21 mouse cellular contexts compared by ENCODE assay signal in genomic region chr6:146966446-146967019, GRCm38 (mm10). TPM values are rescaled to one million over a fixed set of nuclear protein-coding genes. Genes with fewer than 3 reads are reported as not detected.
A peak's percentile ranks its signal among the peaks of the same experiment; 100 is the strongest.
DNase-seq lines count a peak whose midpoint lies in the region; ATAC-seq lines count a peak whose summit lies in the region.
"Had no signal": no experiment of that assay in that cellular context is flagged by ENCODE, and none has a peak within 500 bp of the region (broad histone marks: within the 10 kb centered on the region; RNA-seq: fewer than 3 reads in every experiment).

No protein-coding gene starts in this region.

- H3K9ac ChIP-seq in heart, embryonic 12.5 days: no peak overlapping the region
- no peak overlapping the region for H3K9ac ChIP-seq in liver, embryonic 16.5 days (ENCODE audit: low read depth, low read length)
- H3K9ac ChIP-seq in embryonic facial prominence, embryonic 12.5 days: no peak overlapping the region

- H3K27ac ChIP-seq in heart, embryonic 12.5 days (ENCODE audit: poor library complexity, severe bottlenecking): 0 out of 2 replicates have a peak overlapping the region, but pooled peaks have one; percentile 23
- no peak overlapping the region for H3K27ac ChIP-seq in liver, embryonic 16.5 days (ENCODE audit: low read length)
- H3K27ac ChIP-seq in embryonic facial prominence, embryonic 12.5 days: no peak overlapping the region
- H3K27ac ChIP-seq: forebrain, embryonic 10.5 days had no signal

- no peaks in the 10 kb centered on the region for H3K27me3 ChIP-seq in heart, embryonic 12.5 days (replicated peaks)
- H3K27me3 ChIP-seq in liver, embryonic 16.5 days (ENCODE audit: control insufficient read depth, insufficient read depth, low read depth, low read length): no peaks in the 10 kb centered on the region
- H3K27me3 ChIP-seq in embryonic facial prominence, embryonic 12.5 days: no peaks in the 10 kb centered on the region
- H3K27me3 ChIP-seq: Patski had no signal

- no peak overlapping the region for H3K4me3 ChIP-seq in heart, embryonic 12.5 days
- no peak overlapping the region for H3K4me3 ChIP-seq in liver, embryonic 16.5 days (ENCODE audit: low read depth, low read length)
- H3K4me3 ChIP-seq in embryonic facial prominence, embryonic 12.5 days: no peak overlapping the region
- H3K4me3 ChIP-seq: forebrain, embryonic 10.5 days had no signal

- DNase-seq in heart, postnatal 25 days (ENCODE audit: low spot score): no peak
- no peak for DNase-seq in liver
- DNase-seq in lung, postnatal 10 days: peak; percentile 24
- DNase-seq in left cerebral cortex, postnatal 14 days (ENCODE audit: low spot score in 2 of 2): no peak
- DNase-seq: adrenal gland, postnatal 25 days; cerebellum, adult 18-20 months; cerebellum, postnatal 36 days; gastrocnemius, postnatal 25 days; heart, postnatal 14 days; kidney, adult 8-10 months; right cerebral cortex, adult 18-20 months had no signal

- no peaks in the 10 kb centered on the region for H3K9me3 ChIP-seq in heart, embryonic 12.5 days (replicated peaks)
- no peaks in the 10 kb centered on the region for H3K9me3 ChIP-seq in liver, embryonic 16.5 days (replicated peaks; ENCODE audit: control insufficient read depth, low read length)
- H3K9me3 ChIP-seq in embryonic facial prominence, embryonic 12.5 days: no peaks in the 10 kb centered on the region
- H3K9me3 ChIP-seq: forebrain, embryonic 10.5 days had no signal

- no peak overlapping the region for H3K4me2 ChIP-seq in heart, embryonic 12.5 days
- no peak overlapping the region for H3K4me2 ChIP-seq in liver, embryonic 16.5 days (ENCODE audit: low read depth, low read length)
- H3K4me2 ChIP-seq in embryonic facial prominence, embryonic 12.5 days (replicated peaks): no peak overlapping the region

- intact Hi-C loops in heart, postnatal 25 days (cut with DNase I): no loop called here
- intact Hi-C loops in left cerebral cortex, postnatal 14 days (cut with DNase I): no loop called here

- WGBS in heart, embryonic 12.5 days: 48% methylated on average over 12 of the region's 12 CpGs
- WGBS in liver, embryonic 16.5 days (ENCODE audit: insufficient replicate concordance): 57% methylated on average over 12 of the region's 12 CpGs
- 76% methylated on average over 12 of the region's 12 CpGs for WGBS in embryonic facial prominence, embryonic 12.5 days

- peaks cover 5% of the 10 kb centered on the region; the same call in 1 of the 2 replicates for H3K36me3 ChIP-seq in heart, embryonic 12.5 days
- H3K36me3 ChIP-seq in liver, embryonic 16.5 days (ENCODE audit: control insufficient read depth, insufficient read depth): no peaks in the 10 kb centered on the region
- no peaks in the 10 kb centered on the region for H3K36me3 ChIP-seq in embryonic facial prominence, embryonic 12.5 days
- H3K36me3 ChIP-seq: forebrain, embryonic 10.5 days had no signal

- peaks cover 37% of the 10 kb centered on the region for H3K4me1 ChIP-seq in heart, embryonic 12.5 days (replicated peaks)
- peaks cover 5% of the 10 kb centered on the region for H3K4me1 ChIP-seq in liver, embryonic 16.5 days (ENCODE audit: control insufficient read depth, low read depth, low read length)
- peaks cover 6% of the 10 kb centered on the region; the same call in 1 of the 2 replicates for H3K4me1 ChIP-seq in embryonic facial prominence, embryonic 12.5 days

- ATAC-seq in heart, embryonic 12.5 days (ENCODE audit: insufficient number of reproducible peaks, low FRiP score): no peak
- peak; percentile 56 for ATAC-seq in liver, embryonic 16.5 days (ENCODE audit: low read depth)
- 0 out of 2 replicates have a peak, but pooled peaks have one; percentile 47 for ATAC-seq in embryonic facial prominence, embryonic 12.5 days (ENCODE audit: insufficient number of reproducible peaks, insufficient read depth, low FRiP score, low TSS enrichment)
- ATAC-seq: activated CD4-positive, CD25-positive, alpha-beta regulatory T cell, adult 4 months; inflammation-experienced regulatory T-cells, adult 6 months; midbrain, embryonic 16.5 days; Patski had no signal

RNA-seq across cellular contexts. Expression of gene 1700034J05Rik, which starts 12.3 kb away (rescaled TPM):
- polyA plus RNA-seq in heart, embryonic 12.5 days (2016; fragmentation: Nextera tagmentation; extraction: Ambion mirVana): 0.17 and 0.23 TPM in 2 replicates
- total RNA-seq in heart, postnatal 25 days (2021): not detected
- 0.04 TPM in 1 of 2 replicates, not detected in the other for polyA plus RNA-seq in liver, embryonic 16.5 days (2015; fragmentation: Nextera tagmentation; extraction: Ambion mirVana)
- polyA plus RNA-seq in embryonic facial prominence, embryonic 12.5 days (2016; fragmentation: Nextera tagmentation; extraction: Ambion mirVana): 0.11 and 0.17 TPM in 2 replicates
- total RNA-seq in left cerebral cortex, postnatal 14 days (2021): not detected
- total RNA-seq: adrenal gland, postnatal 25 days; gastrocnemius, postnatal 25 days; heart, postnatal 14 days; layer of hippocampus, postnatal 10 days; megakaryocyte-erythroid progenitor cell, adult 5-6 weeks had no signal
- polyA plus RNA-seq: activated CD4-positive, CD25-positive, alpha-beta regulatory T cell, adult 4 months; Patski had no signal
